Mouse (Mus musculus) stomach, embryonic 15.5 days (tissue): Measurements from ENCODE around the gene Hnf1b. TPM values are rescaled to one million over a fixed set of nuclear protein-coding genes. Genes with fewer than 3 reads are reported as not detected.

Source experiments
- ATAC-seq: fragments of 200-750 bp; cut with Nextera tagmentation; 2 replicates; pipeline ENCODE4 v1.8.0; 2017; ENCODE audit warnings: low read depth, moderate number of reproducible peaks, moderate TSS enrichment; ENCODE audit not compliant: insufficient read depth, low FRiP score
- H3K27ac ChIP-seq: fragments of 300-500 bp; sonication (generic); 2 replicates; pipeline ENCODE4 v1.5.1; 2015; ENCODE audit warnings: mild to moderate bottlenecking, inconsistent platforms
- H3K27me3 ChIP-seq: fragments of 300-500 bp; sonication (generic); replicated peaks from 2 replicates; pipeline ENCODE4 v1.6.1; 2015; ENCODE audit warnings: inconsistent platforms
- H3K36me3 ChIP-seq: fragments of 300-500 bp; sonication (generic); 2 replicates; pipeline ENCODE4 v1.6.1; 2015; ENCODE audit warnings: inconsistent platforms
- H3K4me1 ChIP-seq: fragments of 300-500 bp; sonication (generic); 2 replicates; pipeline ENCODE4 v1.6.1; 2015; ENCODE audit warnings: inconsistent platforms
- H3K4me2 ChIP-seq: fragments of 300-500 bp; sonication (generic); 2 replicates; pipeline ENCODE4 v1.6.1; 2015; ENCODE audit warnings: mild to moderate bottlenecking, inconsistent platforms
- H3K4me3 ChIP-seq: fragments of 300-500 bp; sonication (generic); replicated peaks from 2 replicates; pipeline ENCODE4 v1.5.1; 2015; ENCODE audit warnings: inconsistent platforms
- H3K9ac ChIP-seq: fragments of 300-500 bp; sonication (generic); 2 replicates; pipeline ENCODE4 v1.6.1; 2015; ENCODE audit warnings: inconsistent platforms
- H3K9me3 ChIP-seq: fragments of 300-500 bp; sonication (generic); 2 replicates; pipeline ENCODE4 v1.6.1; 2016; ENCODE audit warnings: inconsistent platforms
- WGBS: fragments of 180-500 bp; shearing (Covaris S2); methylation state at CpG from one replicate; pipeline ENCODE4 v1.1.7; 2015; 5-methylcytosine and 5-hydroxymethylcytosine counted together
- polyA plus RNA-seq: library from polyadenylated mRNA; unstranded; fragments of >200 nt; fragmentation: Nextera tagmentation; extraction: Ambion mirVana; gene quantifications from 2 replicates; pipeline ENCODE4 v1.2.1, GENCODE M21; 2015

The Hnf1b gene
- polyA plus RNA-seq, 1 experiment from 2014 or later, result 6.0 TPM

DNA sequence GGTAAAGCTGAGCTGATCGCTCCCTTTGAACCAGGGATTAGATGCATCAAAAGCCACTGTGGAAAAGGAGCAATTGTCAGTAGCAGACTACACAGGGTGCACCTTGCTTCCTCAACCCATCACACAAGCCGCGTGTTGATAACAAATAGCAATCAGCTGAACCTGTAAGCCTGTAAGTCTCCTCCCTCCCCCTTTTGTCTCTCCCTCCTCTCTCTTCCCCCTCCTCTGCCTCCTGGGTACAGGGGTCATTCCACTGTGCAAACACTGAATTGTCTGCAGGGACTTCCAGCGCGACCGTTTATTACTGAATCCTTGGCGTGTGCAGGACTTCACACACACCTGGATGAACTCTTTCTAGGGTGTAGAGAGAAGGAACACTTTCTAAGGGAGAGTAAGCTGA is 58.5 kb downstream of the Hnf1b start:
- Histone ChIP-seq H3K4me2 (no peak overlapping the region), H3K27me3 (no peaks in the 10 kb centered on the region), H3K9ac (no peak overlapping the region), H3K4me1 (no peaks in the 10 kb centered on the region), H3K9me3 (no peaks in the 10 kb centered on the region), H3K36me3 (no peaks in the 10 kb centered on the region), H3K27ac (no peak overlapping the region), H3K4me3 (no peak overlapping the region)
- WGBS, result 24% methylated on average over 7 of the region's 7 CpGs
- peak; percentile 47; the same call in 1 of the 2 replicates for ATAC-seq

DNA sequence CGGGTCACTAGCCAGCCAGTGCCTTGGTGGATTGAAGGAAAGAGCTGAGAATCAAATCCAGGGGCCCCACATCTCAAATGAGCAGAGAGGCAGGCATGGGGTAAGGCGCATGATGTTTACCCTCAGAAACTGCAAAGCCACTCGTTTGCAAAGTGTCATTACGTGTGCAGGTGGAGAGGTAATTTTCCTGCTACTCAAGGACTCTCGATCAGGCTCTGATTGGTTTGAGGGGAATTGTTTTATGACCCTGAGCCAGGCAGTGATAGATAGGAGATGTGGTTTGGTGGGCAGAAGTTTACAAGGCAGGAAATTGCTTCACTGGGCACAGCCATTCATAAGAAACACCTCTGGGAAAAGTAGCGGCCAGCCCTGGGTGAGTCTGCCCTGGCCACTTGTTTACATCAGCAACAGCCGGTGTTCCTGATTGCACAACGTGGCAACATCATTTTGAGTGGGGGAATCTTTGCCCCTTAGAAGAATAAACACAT is 64.0 kb downstream of the Hnf1b start:
- H3K4me3 ChIP-seq, result no peak overlapping the region
- H3K36me3 ChIP-seq, result no peaks in the 10 kb centered on the region
- H3K9ac ChIP-seq, result no peak overlapping the region
- WGBS, result 27% methylated on average over 8 of the region's 8 CpGs
- H3K9me3 ChIP-seq, result no peaks in the 10 kb centered on the region
- H3K27me3 ChIP-seq, result no peaks in the 10 kb centered on the region
- ATAC-seq, result no peak
- no peak overlapping the region for H3K27ac ChIP-seq
- H3K4me1 ChIP-seq, result no peaks in the 10 kb centered on the region
- no peak overlapping the region for H3K4me2 ChIP-seq

DNA sequence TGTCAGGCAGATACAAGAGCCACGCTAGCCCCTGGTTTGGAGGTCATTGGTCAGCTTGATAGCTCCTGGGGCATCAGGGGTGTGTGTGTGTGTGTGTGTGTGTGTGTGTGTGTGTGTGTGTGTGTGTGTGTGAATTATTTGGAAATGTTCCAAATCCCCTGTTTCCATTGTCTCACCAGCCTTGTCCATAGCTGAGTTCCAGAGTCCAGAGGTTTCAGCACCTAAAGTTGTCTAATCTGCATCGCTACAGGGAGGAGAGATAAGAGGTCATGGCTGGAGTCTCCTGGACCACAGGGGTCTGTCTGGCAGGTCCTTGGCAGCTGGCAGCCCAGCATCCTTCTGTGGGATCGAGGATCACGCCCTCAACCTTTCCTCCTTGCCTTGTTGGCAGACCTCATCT is 64.6 kb downstream of the Hnf1b start:
- ATAC-seq, result no peak
- H3K4me3 ChIP-seq, result no peak overlapping the region
- WGBS, result 65% methylated on average over 4 of the region's 4 CpGs

DNA sequence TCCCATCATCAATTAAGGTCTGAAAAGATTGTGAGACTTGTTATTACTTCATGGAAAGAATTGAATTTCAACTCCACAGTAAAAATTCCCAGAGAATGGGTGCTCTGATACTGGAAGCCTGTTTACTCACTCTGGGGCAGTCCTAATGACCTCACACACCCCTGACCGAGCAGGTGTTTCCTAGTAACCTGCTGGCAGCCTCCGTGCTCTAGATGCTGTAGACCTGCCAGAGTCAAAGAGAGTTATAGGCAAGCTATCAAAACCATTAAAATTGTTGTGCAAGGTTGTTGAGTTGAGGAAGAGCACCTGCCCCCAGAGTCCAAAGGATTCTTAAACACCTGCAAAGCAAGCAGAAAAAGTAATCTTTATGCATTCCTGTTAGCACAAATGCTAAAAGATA is 72.7 kb downstream of the Hnf1b start:
- no peaks in the 10 kb centered on the region for H3K4me1 ChIP-seq
- 19% methylated on average over 2 of the region's 2 CpGs for WGBS
- no peaks in the 10 kb centered on the region for H3K9me3 ChIP-seq
- H3K4me3 ChIP-seq, result no peak overlapping the region
- H3K27me3 ChIP-seq, result no peaks in the 10 kb centered on the region
- H3K4me2 ChIP-seq, result no peak overlapping the region
- H3K27ac ChIP-seq, result no peak overlapping the region
- H3K9ac ChIP-seq, result no peak overlapping the region
- no peaks in the 10 kb centered on the region for H3K36me3 ChIP-seq
- no peak for ATAC-seq

More for the DNA sequence above, 64.6 kb downstream of the Hnf1b start:
- H3K36me3 ChIP-seq, result no peaks in the 10 kb centered on the region
- no peak overlapping the region for H3K27ac ChIP-seq
- no peaks in the 10 kb centered on the region for H3K4me1 ChIP-seq
- H3K9ac ChIP-seq, result no peak overlapping the region
- no peak overlapping the region for H3K4me2 ChIP-seq
- H3K9me3 ChIP-seq, result no peaks in the 10 kb centered on the region
- no peaks in the 10 kb centered on the region for H3K27me3 ChIP-seq

DNA sequence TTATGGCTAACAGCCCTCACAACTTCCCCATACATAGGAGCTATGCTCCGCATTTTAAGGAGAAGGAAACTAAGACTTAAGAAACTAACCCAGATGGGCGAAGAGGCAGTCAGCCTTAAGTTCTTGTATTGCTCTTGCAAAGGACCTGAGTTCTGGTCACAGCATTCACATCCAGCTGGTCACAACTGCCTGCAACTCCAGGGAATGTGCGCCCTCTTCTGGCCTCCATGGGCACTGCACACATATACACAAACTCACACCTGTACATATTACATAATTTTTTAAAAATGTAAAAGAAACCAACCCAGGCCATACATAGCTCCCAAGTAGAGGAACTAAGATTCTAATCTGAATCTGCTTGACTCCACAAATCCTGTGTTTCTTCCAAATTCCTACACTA is 77.2 kb downstream of the Hnf1b start:
- ATAC-seq, result no peak

DNA sequence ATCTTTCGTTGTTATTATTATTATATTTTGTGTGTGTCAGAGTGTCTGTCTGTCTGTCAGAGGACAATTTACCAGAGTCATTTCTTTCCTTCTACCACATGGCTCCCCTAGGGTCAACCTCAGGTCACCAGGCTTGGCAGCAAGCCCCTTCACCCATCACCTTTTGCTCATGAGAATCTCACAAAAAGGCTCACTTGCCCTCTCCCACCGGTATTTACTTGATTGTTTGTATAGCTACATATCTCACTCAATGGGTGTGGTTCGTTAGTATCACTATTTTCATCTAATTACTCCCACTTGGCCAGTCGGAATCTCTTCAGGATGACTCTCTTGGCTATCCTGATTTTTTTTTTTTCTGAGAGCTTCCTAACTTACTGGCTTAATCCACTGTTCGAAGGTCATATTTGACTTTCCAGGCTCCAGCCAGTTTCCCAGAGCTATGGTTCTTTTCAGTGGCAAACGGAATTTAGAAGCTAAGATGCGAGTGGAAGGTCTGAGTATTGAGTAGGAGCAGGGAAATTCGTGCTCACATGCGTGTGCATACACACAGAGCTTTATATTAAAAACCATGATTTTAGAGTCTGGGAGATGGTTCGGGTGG is 82.7 kb downstream of the Hnf1b start:
- WGBS, result 61% methylated on average over 10 of the region's 10 CpGs

More for the DNA sequence above, 77.2 kb downstream of the Hnf1b start:
- Histone ChIP-seq H3K4me2 (no peak overlapping the region), H3K27ac (no peak overlapping the region), H3K27me3 (no peaks in the 10 kb centered on the region), H3K4me3 (no peak overlapping the region), H3K9me3 (no peaks in the 10 kb centered on the region), H3K36me3 (no peaks in the 10 kb centered on the region), H3K4me1 (no peaks in the 10 kb centered on the region), H3K9ac (no peak overlapping the region)
- 62% methylated on average over 3 of the region's 3 CpGs for WGBS

DNA sequence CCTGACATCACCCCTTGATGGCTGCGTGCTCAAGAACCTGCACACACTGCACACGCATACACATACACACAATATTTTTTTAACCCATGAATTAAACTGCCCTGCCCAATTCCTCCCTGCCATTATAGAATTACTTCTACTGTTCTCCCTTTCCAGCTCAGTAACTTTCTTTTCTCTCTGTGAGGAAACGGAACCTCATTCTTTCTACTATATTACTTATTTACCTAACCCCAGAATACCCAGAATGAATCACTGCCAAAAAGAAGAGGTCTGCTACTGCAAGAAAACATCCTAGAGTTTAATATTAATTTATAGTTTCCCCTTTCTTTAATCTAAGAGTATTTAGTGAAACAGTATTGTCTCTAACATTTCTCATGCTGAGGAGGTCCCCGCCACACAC is 83.5 kb downstream of the Hnf1b start:
- H3K4me2 ChIP-seq, result no peak overlapping the region
- no peaks in the 10 kb centered on the region for H3K27me3 ChIP-seq
- WGBS, result 76% methylated on average over 4 of the region's 4 CpGs
- H3K36me3 ChIP-seq, result no peaks in the 10 kb centered on the region
- no peak for ATAC-seq
- no peak overlapping the region for H3K27ac ChIP-seq
- 0 out of 2 replicates have a peak, but pooled peaks cover 4% of the 10 kb centered on the region for H3K4me1 ChIP-seq
- H3K9me3 ChIP-seq, result no peaks in the 10 kb centered on the region
- no peak overlapping the region for H3K9ac ChIP-seq
- H3K4me3 ChIP-seq, result no peak overlapping the region

More for the DNA sequence above, 82.7 kb downstream of the Hnf1b start:
- no peaks in the 10 kb centered on the region for H3K27me3 ChIP-seq
- H3K27ac ChIP-seq, result no peak overlapping the region
- no peak overlapping the region for H3K4me2 ChIP-seq
- 0 out of 2 replicates have a peak, but pooled peaks cover 4% of the 10 kb centered on the region for H3K4me1 ChIP-seq
- no peaks in the 10 kb centered on the region for H3K9me3 ChIP-seq
- ATAC-seq, result no peak
- H3K9ac ChIP-seq, result no peak overlapping the region
- H3K36me3 ChIP-seq, result no peaks in the 10 kb centered on the region
- no peak overlapping the region for H3K4me3 ChIP-seq

DNA sequence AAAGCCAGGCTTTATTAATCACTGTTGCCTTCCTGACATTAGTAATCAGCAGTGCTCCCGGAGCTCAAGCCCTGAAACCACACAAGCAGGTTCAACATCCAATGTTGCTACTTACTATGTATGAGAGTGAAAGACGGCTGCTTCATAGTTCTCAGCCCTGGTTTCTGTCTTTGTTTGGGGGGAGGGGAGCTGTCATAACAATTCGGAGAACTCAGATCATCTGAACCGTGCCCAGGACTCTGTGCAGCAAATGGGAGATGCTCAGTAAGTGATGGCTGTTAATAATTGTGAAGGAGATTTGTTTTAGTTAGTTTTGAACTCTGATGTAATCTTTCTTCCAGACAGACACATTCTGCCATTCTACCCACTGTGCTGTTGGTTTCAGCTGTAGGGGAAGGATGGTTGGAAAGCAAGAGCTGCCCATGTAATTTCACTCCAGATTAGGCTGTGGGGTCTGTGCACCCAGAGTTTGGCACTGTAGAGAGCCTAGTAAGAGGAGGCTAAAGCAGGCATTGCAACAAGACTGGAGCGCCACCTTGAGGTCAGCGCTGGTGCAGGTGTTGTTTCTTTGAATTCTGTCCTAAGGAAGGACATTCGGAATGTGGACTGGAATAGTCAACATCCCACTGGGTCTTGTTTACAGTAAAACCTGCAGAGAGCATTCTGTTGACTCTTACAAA is 86.3 kb downstream of the Hnf1b start:
- Histone ChIP-seq H3K9ac (no peak overlapping the region), H3K4me1 (0 out of 2 replicates have a peak, but pooled peaks cover 4% of the 10 kb centered on the region), H3K9me3 (no peaks in the 10 kb centered on the region), H3K4me3 (no peak overlapping the region), H3K27me3 (no peaks in the 10 kb centered on the region), H3K36me3 (no peaks in the 10 kb centered on the region), H3K4me2 (no peak overlapping the region), H3K27ac (no peak overlapping the region)
- ATAC-seq, result no peak
- WGBS, result 8% methylated on average over 7 of the region's 7 CpGs

DNA sequence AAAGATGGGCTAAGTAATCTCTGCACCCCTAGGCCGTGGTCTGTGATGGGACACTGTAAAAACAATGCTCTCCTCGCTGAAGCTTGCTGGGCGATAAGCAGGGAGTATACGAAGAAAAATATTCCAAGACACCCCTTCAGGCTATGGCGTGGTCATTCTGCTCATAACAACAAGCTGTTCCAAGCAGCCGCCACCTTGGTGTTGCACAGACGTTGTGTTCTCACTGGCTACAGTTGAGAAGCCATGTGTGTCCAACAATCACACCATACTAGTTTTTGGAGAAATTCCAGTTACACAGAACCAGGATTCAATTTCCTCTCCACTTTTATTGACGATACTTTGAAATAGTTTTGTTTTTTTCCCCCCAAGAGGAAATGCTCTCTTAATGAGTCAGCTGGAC is 88.7 kb downstream of the Hnf1b start:
- Histone ChIP-seq H3K9ac (no peak overlapping the region), H3K36me3 (0 out of 2 replicates have a peak, but pooled peaks cover 4% of the 10 kb centered on the region), H3K9me3 (no peaks in the 10 kb centered on the region), H3K27me3 (no peaks in the 10 kb centered on the region), H3K4me1 (peaks cover 10% of the 10 kb centered on the region; the same call in 1 of the 2 replicates), H3K4me3 (no peak overlapping the region), H3K4me2 (no peak overlapping the region), H3K27ac (no peak overlapping the region)
- WGBS, result 77% methylated on average over 8 of the region's 8 CpGs
- no peak for ATAC-seq

DNA sequence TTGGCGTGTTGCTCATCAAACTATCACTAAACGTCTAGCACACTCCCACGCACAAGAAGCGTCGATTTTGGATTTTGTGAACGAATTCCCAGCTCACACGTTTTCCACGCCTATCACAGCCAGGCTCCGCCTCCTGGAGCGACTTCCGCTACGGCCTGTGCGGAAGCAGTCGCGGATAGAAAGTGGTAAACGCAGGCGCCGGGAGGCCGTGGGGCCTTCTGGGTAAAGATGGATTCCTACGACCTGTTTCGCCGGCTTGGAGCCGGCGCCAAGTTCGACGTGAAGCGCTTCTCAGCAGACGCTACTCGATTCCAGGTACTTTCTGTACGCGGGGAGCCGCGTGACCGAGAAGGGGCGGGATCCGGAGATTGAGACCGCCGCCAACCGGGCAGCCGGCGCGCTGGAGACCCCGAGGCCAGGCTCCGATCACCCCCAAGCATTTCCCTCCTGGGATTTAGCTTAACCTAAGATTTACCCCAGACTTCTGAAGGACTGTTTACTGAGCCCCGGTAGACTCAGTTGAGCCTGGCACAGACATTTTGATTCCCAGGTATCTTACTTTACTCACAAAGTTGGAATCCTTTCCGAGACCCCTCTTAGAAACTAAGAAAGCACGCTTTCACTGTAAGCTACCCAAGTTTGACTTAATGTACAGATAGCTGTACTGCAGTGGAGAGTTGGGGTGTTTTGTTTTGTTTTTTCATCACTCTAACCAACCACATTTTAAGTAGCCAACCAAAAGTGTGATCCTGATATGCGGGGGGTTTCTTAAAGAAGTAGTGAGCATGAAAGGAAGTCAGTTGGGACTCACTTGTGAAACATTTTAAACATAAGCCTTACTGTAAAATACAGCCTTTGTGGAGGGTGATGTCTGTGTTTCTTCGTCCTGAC is 92.3 kb downstream of the Hnf1b start, which contains the start of gene Ddx52:
Ddx52 (plus strand) TSS at position 113 of the 891 bp plus-strand sequence.
- H3K36me3 ChIP-seq, result peaks cover 24% of the 10 kb centered on the region
- WGBS, result 1% methylated on average over 49 of the region's 49 CpGs
- peak within 1 kb of the TSS; percentile 62 for H3K4me3 ChIP-seq
- peak within 1 kb of the TSS; percentile 67 for H3K27ac ChIP-seq
- H3K9ac ChIP-seq, result peak within 1 kb of the TSS; percentile 58
- H3K9me3 ChIP-seq, result no peaks in the 10 kb centered on the region
- H3K4me1 ChIP-seq, result peaks cover 6% of the 10 kb centered on the region; the same call in 1 of the 2 replicates
- peak within 1 kb of the TSS; percentile 66 for H3K4me2 ChIP-seq
- ATAC-seq, result peak; percentile 95
- no peaks in the 10 kb centered on the region for H3K27me3 ChIP-seq
